Mouse (Mus musculus) spleen, adult 2 months (tissue): Measurements from ENCODE around the gene Pard3. TPM values are rescaled to one million over a fixed set of nuclear protein-coding genes. Genes with fewer than 3 reads are reported as not detected.

Source experiments
- DNase-seq, 2 experiments: peaks; one replicate each; pipeline versions ENCODE4 v3.0.0 to v3.0.0-alpha.2; 2012 to 2021; ENCODE audit warnings: low spot score in 2 of 2, low read depth in 1 of 2
- H3K27ac ChIP-seq: fragments of 200-500 bp; 2 replicates; pipeline ENCODE4 v1.5.1; 2012; ENCODE audit warnings: low read length, inconsistent platforms; ENCODE audit not compliant: insufficient read depth
- H3K27me3 ChIP-seq: fragments of 200-500 bp; 2 replicates; pipeline ENCODE4 v1.6.1; 2012; ENCODE audit warnings: mild to moderate bottlenecking, moderate library complexity, low read length, inconsistent platforms; ENCODE audit not compliant: control insufficient read depth, insufficient read depth
- H3K36me3 ChIP-seq: fragments of 200-500 bp; 2 replicates; pipeline ENCODE4 v1.6.1; 2012; ENCODE audit warnings: mild to moderate bottlenecking, low read length, inconsistent platforms; ENCODE audit not compliant: control insufficient read depth, insufficient read depth
- H3K4me1 ChIP-seq: fragments of 200-500 bp; 2 replicates; pipeline ENCODE4 v1.6.1; 2011; ENCODE audit warnings: inconsistent platforms; ENCODE audit not compliant: control insufficient read depth, insufficient read depth, insufficient read length
- H3K4me3 ChIP-seq: fragments of 200-500 bp; 2 replicates; pipeline ENCODE4 v1.5.1; 2011; ENCODE audit warnings: mild to moderate bottlenecking, inconsistent platforms; ENCODE audit not compliant: insufficient read depth, insufficient read length; ENCODE audit errors: extremely low read depth
- CTCF ChIP-seq: fragments of 200-500 bp; IDR thresholded peaks from 2 replicates; pipeline ENCODE4 v1.5.1; 2011; ENCODE audit warnings: mild to moderate bottlenecking, inconsistent platforms; ENCODE audit not compliant: insufficient read depth, insufficient read length, insufficient replicate concordance; ENCODE audit errors: extremely low read depth
- POLR2A ChIP-seq: fragments of 200-500 bp; IDR thresholded peaks from 2 replicates; pipeline ENCODE4 v1.6.1; 2011; ENCODE audit warnings: low read depth, low read length, inconsistent platforms
- WGBS: fragments of 180-500 bp; shearing (Covaris S2); methylation state at CpG from one replicate; pipeline ENCODE4 v1.1.7; 2018; 5-methylcytosine and 5-hydroxymethylcytosine counted together
- polyA plus RNA-seq: library from polyadenylated mRNA; depleted of rRNA; stranded (reverse); fragments of >200 nt; gene quantifications from 2 replicates; pipeline ENCODE4 v1.2.3, GENCODE M21; 2012

Pard3 gene
- polyA plus RNA-seq, 1 experiment, result 3.8 TPM

DNA sequence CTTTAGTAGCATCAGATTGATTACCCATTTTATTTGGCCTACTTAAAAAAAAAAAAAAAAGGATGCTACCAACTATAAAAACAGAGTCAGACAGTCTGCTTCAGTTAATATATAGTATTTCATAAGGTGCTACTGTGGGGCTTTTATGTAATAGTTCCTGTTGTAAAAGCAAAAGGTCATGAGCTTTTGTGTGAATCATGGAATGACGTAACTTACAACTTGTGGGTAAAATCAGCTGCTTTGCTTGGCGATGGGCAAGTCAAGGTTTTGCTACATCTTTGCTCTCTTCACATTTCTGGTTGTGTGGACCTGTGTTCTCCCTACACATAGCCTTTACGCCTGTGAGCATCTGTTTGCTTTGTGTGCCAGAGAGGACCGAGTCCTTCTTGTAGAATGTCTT, 179.7 kb downstream of the Pard3 start:
- DNase-seq, result no peak
- no peak overlapping the region for H3K4me3 ChIP-seq
- H3K27ac ChIP-seq, result no peak overlapping the region
- WGBS, result 82% methylated on average over 4 of the region's 4 CpGs
- no peaks in the 10 kb centered on the region for H3K27me3 ChIP-seq
- H3K36me3 ChIP-seq, result no peaks in the 10 kb centered on the region
- H3K4me1 ChIP-seq, result no peaks in the 10 kb centered on the region
- TF ChIP-seq CTCF (no peak), POLR2A (no peak)

DNA sequence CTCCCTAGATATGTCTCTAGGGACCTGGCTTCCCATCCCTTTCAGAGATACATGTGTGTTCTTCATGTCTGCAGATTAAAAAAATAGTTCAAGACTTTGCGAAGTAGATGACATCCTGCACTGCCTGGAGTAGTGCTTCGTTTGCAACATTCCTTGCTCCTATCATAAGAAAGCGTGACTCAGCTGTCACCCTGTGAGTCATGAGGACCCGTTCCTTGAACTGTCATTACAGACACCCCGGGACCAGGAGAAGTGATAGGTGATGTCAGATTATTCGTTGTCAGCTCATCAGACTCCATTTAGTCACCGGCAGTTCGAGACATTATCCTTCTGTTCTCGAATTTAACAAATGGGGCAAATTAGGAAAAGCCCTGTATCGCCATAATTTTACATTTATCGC, 180.1 kb downstream of the Pard3 start:
- no peak for DNase-seq

DNA sequence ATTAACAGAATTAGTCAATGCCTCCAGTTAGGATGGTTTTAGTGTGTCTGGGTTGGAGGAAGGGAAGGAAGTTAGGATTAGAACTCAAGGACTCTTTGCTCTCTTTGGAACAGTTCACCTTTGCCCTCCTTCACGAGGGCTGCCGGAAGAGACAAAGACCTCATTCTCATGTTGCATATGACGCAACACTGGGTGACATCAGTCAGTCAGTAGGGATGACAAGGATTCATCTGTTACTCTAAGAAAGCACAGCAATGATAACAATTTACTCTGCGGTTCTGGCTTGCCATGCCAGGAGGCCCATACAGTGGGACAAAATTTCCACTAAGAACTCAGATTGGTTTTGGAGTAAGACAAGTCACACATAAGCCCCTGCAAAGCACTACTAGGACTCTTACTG, 187.1 kb downstream of the Pard3 start:
- Histone ChIP-seq H3K4me3 (no peak overlapping the region), H3K27ac (no peak overlapping the region), H3K36me3 (no peaks in the 10 kb centered on the region), H3K4me1 (no peaks in the 10 kb centered on the region), H3K27me3 (no peaks in the 10 kb centered on the region)
- 87% methylated on average over 4 of the region's 4 CpGs for WGBS
- DNase-seq, result no peak
- TF ChIP-seq CTCF, result no peak
- no peak for TF ChIP-seq POLR2A

More for the DNA sequence above, 180.1 kb downstream of the Pard3 start:
- H3K4me3 ChIP-seq, result no peak overlapping the region
- no peak overlapping the region for H3K27ac ChIP-seq
- 91% methylated on average over 11 of the region's 11 CpGs for WGBS
- no peaks in the 10 kb centered on the region for H3K27me3 ChIP-seq
- TF ChIP-seq CTCF, result no peak
- TF ChIP-seq POLR2A, result no peak
- H3K4me1 ChIP-seq, result no peaks in the 10 kb centered on the region
- no peaks in the 10 kb centered on the region for H3K36me3 ChIP-seq

DNA sequence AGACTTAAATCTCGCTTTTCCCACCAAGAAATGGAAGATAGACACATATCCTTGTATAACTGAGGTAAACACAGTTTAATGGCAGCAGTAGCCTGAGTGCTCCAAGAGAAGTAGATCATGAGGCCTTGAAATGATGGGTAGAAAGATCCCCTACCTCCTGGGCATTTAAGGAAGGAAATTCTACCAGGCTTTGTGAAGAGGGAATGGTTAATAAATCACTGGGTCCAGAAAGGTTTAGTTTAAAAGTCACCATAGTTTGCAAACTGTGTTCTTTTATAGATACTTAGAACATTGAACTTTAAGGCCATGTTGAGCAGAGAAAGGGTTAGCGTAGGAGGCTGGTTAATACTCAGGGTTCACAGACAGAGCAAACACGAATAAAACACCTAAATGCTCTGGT, 187.8 kb downstream of the Pard3 start:
- TF ChIP-seq CTCF (no peak), POLR2A (no peak)
- Histone ChIP-seq H3K4me3 (no peak overlapping the region), H3K27ac (no peak overlapping the region), H3K27me3 (no peaks in the 10 kb centered on the region), H3K36me3 (no peaks in the 10 kb centered on the region), H3K4me1 (no peaks in the 10 kb centered on the region)
- 75% methylated on average over 3 of the region's 3 CpGs for WGBS
- no peak for DNase-seq

GRCm38 (mm10) chr8:127251985-127252384, 188.3 kb downstream of the Pard3 start:
- no peak overlapping the region for H3K4me3 ChIP-seq
- no peaks in the 10 kb centered on the region for H3K36me3 ChIP-seq
- no peak for TF ChIP-seq POLR2A
- no peak for TF ChIP-seq CTCF
- WGBS, result 79% methylated on average over 13 of the region's 13 CpGs
- H3K27ac ChIP-seq, result no peak overlapping the region
- no peaks in the 10 kb centered on the region for H3K27me3 ChIP-seq
- DNase-seq, result no peak
- no peaks in the 10 kb centered on the region for H3K4me1 ChIP-seq

- H3K4me3 ChIP-seq, result no peak overlapping the region
- H3K4me1 ChIP-seq, result no peaks in the 10 kb centered on the region
- no peaks in the 10 kb centered on the region for H3K27me3 ChIP-seq
- H3K27ac ChIP-seq, result no peak overlapping the region
- TF ChIP-seq CTCF (no peak), POLR2A (no peak)
- 83% methylated on average over 7 of the region's 7 CpGs for WGBS
- no peak for DNase-seq
- H3K36me3 ChIP-seq, result no peaks in the 10 kb centered on the region
Observed at GRCm38 (mm10) chr8:127254625-127255024, 190.9 kb downstream of the Pard3 start.

DNA sequence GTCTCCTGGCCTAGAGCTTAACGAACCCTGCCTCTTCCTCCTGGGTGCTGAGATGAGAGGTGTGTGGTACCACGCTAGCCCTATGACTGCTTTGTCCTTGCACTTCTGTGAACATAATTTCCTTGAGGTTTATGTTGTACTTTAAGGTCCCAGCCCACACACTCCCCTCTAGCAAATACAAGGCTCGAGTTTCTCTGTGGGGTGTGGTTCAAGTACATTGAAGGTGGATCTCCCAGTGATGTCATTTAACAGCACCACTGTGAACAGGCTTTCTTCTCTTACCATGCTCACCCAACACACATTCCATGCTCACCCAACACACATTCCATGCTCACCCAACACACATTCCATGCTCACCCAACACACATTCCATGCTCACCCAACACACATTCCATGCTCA, 193.4 kb downstream of the Pard3 start:
- TF ChIP-seq CTCF (no peak), POLR2A (no peak)
- no peak for DNase-seq
- 87% methylated on average over 3 of the region's 3 CpGs for WGBS
- no peak overlapping the region for H3K27ac ChIP-seq
- no peaks in the 10 kb centered on the region for H3K36me3 ChIP-seq
- no peak overlapping the region for H3K4me3 ChIP-seq
- H3K4me1 ChIP-seq, result no peaks in the 10 kb centered on the region
- no peaks in the 10 kb centered on the region for H3K27me3 ChIP-seq

DNA sequence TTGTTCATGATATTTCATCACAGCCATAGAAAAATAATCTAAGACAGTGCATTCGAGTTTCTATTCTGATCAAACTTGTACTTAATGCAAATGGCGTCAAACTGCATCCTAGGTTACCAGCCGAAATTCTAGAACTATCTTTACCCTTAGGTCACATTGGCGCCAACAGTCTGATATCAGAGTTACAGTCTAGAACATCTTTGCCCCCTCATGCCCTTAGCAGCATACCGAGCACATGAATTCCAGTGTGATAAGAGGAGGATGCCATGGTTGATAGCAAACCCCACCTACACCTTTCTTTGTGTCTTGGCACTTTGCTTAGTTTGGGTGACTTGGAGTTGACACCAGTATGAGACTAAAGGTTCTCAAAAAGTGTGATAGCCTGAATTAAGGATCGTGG, 197.4 kb downstream of the Pard3 start:
- 91% methylated on average over 6 of the region's 6 CpGs for WGBS
- TF ChIP-seq POLR2A, result no peak
- TF ChIP-seq CTCF, result no peak
- no peak overlapping the region for H3K27ac ChIP-seq
- H3K36me3 ChIP-seq, result no peaks in the 10 kb centered on the region
- DNase-seq, result no peak
- H3K4me1 ChIP-seq, result no peaks in the 10 kb centered on the region
- H3K27me3 ChIP-seq, result no peaks in the 10 kb centered on the region
- no peak overlapping the region for H3K4me3 ChIP-seq
